Mouse (Mus musculus): Measurements from ENCODE around the gene Sept4.

The Sept4 gene

GRCm38 (mm10) chr11:87599395-87600089 is 30.8 kb downstream of the Sept4 start:
- in situ Hi-C loops (cut with MboI, MseI): no loop called here

- in situ Hi-C loops (cut with MboI, MseI): no loop called here
Measured at GRCm38 (mm10) chr11:87600322-87600853, 31.7 kb downstream of the Sept4 start.

- in situ Hi-C loops (cut with MboI, MseI): no loop called here
Measured at GRCm38 (mm10) chr11:87602234-87602633, 33.5 kb downstream of the Sept4 start.

- in situ Hi-C loops (cut with MboI, MseI): no loop called here
Measured at GRCm38 (mm10) chr11:87603571-87603970, 34.9 kb downstream of the Sept4 start.

- in situ Hi-C loops (cut with MboI, MseI): no loop called here
Measured at GRCm38 (mm10) chr11:87609264-87609663, 40.6 kb downstream of the Sept4 start.

GRCm38 (mm10) chr11:87611547-87611946 is 42.8 kb downstream of the Sept4 start:
- in situ Hi-C loops (cut with MboI, MseI): no loop called here

- in situ Hi-C loops (cut with MboI, MseI): no loop called here
Measured at GRCm38 (mm10) chr11:87613972-87614371, 45.3 kb downstream of the Sept4 start.

- in situ Hi-C loops (cut with MboI, MseI): no loop called here
Measured at GRCm38 (mm10) chr11:87615551-87615950, 46.8 kb downstream of the Sept4 start.

- in situ Hi-C loops (cut with MboI, MseI): no loop called here
Measured at GRCm38 (mm10) chr11:87615952-87616351, 47.2 kb downstream of the Sept4 start.

- in situ Hi-C loops (cut with MboI, MseI): no loop called here
Measured at GRCm38 (mm10) chr11:87616790-87617474, 48.2 kb downstream of the Sept4 start, which contains the start of gene Hsf5. TSS of gene Hsf5 (plus strand) at chr11:87617164.

GRCm38 (mm10) chr11:87617606-87618005 is 48.9 kb downstream of the Sept4 start:
- in situ Hi-C loops (cut with MboI, MseI): no loop called here

- in situ Hi-C loops (cut with MboI, MseI): no loop called here
Measured at GRCm38 (mm10) chr11:87623160-87623559, 54.5 kb downstream of the Sept4 start.

- in situ Hi-C loops (cut with MboI, MseI): no loop called here
Measured at GRCm38 (mm10) chr11:87629859-87630258, 61.2 kb downstream of the Sept4 start.

GRCm38 (mm10) chr11:87638793-87639192 is 70.1 kb downstream of the Sept4 start:
- in situ Hi-C loops (cut with MboI, MseI): no loop called here

- in situ Hi-C loops (cut with MboI, MseI): no loop called here
Measured at GRCm38 (mm10) chr11:87639206-87639605, 70.5 kb downstream of the Sept4 start.

Measured in T-helper 2 cell (primary cell).